Mouse (Mus musculus) bone marrow, adult 2 months (tissue): ENCODE measurements at regions not wholly inside any gene's neighbourhood (a gene's known extent, or its start where the extent isn't known, plus 50 kb on each side); places are given as distances from the start of the nearest gene placed in this dataset.
"Not testable (repeated sequence)": the region's sequence is repeated elsewhere in the genome, so short reads cannot be mapped to it uniquely, and the experiment has no call there.

Experiments
- H3K27ac ChIP-seq: fragments of 200-500 bp; 2 replicates; pipeline ENCODE4 v1.5.1; 2012; ENCODE audit warnings: low read depth, mild to moderate bottlenecking, control low read depth, inconsistent platforms, low read length; ENCODE audit not compliant: control insufficient read depth, poor library complexity, insufficient read depth
- H3K4me1 ChIP-seq: fragments of 200-500 bp; 2 replicates; pipeline ENCODE4 v1.6.1; 2011; ENCODE audit warnings: low read length; ENCODE audit not compliant: control insufficient read depth, insufficient read depth
- H3K4me3 ChIP-seq: fragments of 200-500 bp; replicated peaks from 2 replicates; pipeline ENCODE3; 2011; ENCODE audit warnings: mild to moderate bottlenecking, low read depth, low read length, control low read depth; ENCODE audit not compliant: control insufficient read depth
- CTCF ChIP-seq: fragments of 200-500 bp; IDR thresholded peaks from 2 replicates; pipeline ENCODE4 v1.5.1; 2011; ENCODE audit warnings: low read length, control low read depth; ENCODE audit not compliant: control insufficient read depth, insufficient read depth
- POLR2A ChIP-seq: fragments of 200-500 bp; IDR thresholded peaks from 2 replicates; pipeline ENCODE4 v1.6.1; 2011; ENCODE audit warnings: low read depth, mild to moderate bottlenecking, control low read depth, low read length, borderline replicate concordance; ENCODE audit not compliant: control insufficient read depth
- WGBS: fragments of 180-500 bp; shearing (Covaris S2); methylation state at CpG from one replicate; pipeline ENCODE4 v1.1.7; 2018; 5-methylcytosine and 5-hydroxymethylcytosine counted together

- H3K27ac ChIP-seq, result no peak overlapping the region
- TF ChIP-seq POLR2A (no peak), CTCF (no peak)
- H3K4me3 ChIP-seq, result no peak overlapping the region
- no peaks in the 10 kb centered on the region for H3K4me1 ChIP-seq
- 46% methylated on average over 1 of the region's 1 CpGs for WGBS
These were observed 180.5 kb downstream of the Cd109 start for GRCm38 (mm10) chr9:78795801-78796200.

GRCm38 (mm10) chr9:78817221-78817620, 201.9 kb downstream of the Cd109 start:
- 74% methylated on average over 4 of the region's 4 CpGs for WGBS
- no peaks in the 10 kb centered on the region for H3K4me1 ChIP-seq
- no peak overlapping the region for H3K4me3 ChIP-seq
- no peak for TF ChIP-seq POLR2A
- TF ChIP-seq CTCF, result no peak
- no peak overlapping the region for H3K27ac ChIP-seq

- H3K4me1 ChIP-seq, H3K4me3 ChIP-seq, H3K27ac ChIP-seq: not testable (repeated sequence)
- WGBS, result 9% methylated on average over 52 of the region's 52 CpGs
These were observed 206.3 kb downstream of the Cd109 start for GRCm38 (mm10) chr9:78821554-78822212.

- WGBS, result 35% methylated on average over 9 of the region's 9 CpGs
- Histone ChIP-seq H3K4me1 (no peaks in the 10 kb centered on the region), H3K27ac (no peak overlapping the region), H3K4me3 (no peak overlapping the region)
- TF ChIP-seq POLR2A, result no peak
- TF ChIP-seq CTCF, result no peak
These were observed 229.8 kb downstream of the Cd109 start for GRCm38 (mm10) chr9:78844969-78845683.

- Histone ChIP-seq H3K4me3 (no peak overlapping the region), H3K27ac (no peak overlapping the region), H3K4me1 (no peaks in the 10 kb centered on the region)
- TF ChIP-seq CTCF (no peak), POLR2A (no peak)
- WGBS, result 25% methylated on average over 7 of the region's 7 CpGs
These were observed 230.8 kb downstream of the Cd109 start for GRCm38 (mm10) chr9:78846110-78846509.

GRCm38 (mm10) chr9:78847890-78848563, 232.7 kb downstream of the Cd109 start:
- H3K27ac ChIP-seq, result no peak overlapping the region
- no peaks in the 10 kb centered on the region for H3K4me1 ChIP-seq
- TF ChIP-seq CTCF (no peak), POLR2A (no peak)
- 81% methylated on average over 9 of the region's 9 CpGs for WGBS
- no peak overlapping the region for H3K4me3 ChIP-seq

- H3K4me1 ChIP-seq, H3K27ac ChIP-seq, H3K4me3 ChIP-seq: not testable (repeated sequence)
- 67% methylated on average over 1 of the region's 1 CpGs for WGBS
These were observed 233.2 kb downstream of the Cd109 start for GRCm38 (mm10) chr9:78848564-78848893.

- Histone ChIP-seq H3K4me1 (no peaks in the 10 kb centered on the region; the same call in 1 of the 2 replicates), H3K4me3 (no peak overlapping the region), H3K27ac (no peak overlapping the region)
- TF ChIP-seq POLR2A (no peak), CTCF (no peak)
- WGBS, result 82% methylated on average over 1 of the region's 1 CpGs
These were observed 241.6 kb downstream of the Cd109 start for GRCm38 (mm10) chr9:78856981-78857380.
